Mouse (Mus musculus) layer of hippocampus, adult 9-11 months (tissue): Measurements from ENCODE around the gene Vmn1r85.
"Not testable (repeated sequence)": the region's sequence is repeated elsewhere in the genome, so short reads cannot be mapped to it uniquely, and the experiment has no call there.

Experiments used
- DNase-seq: peaks from one replicate; pipeline ENCODE4 v3.0.0; 2022

Vmn1r85 gene

GRCm38 (mm10) chr7:13095073-13095472, at the start of gene Vmn1r85:
Gene Vmn1r85, minus strand, starts transcription at chr7:13095173.
- DNase-seq, result no peak

- DNase-seq, result no peak
Measured at GRCm38 (mm10) chr7:13140057-13140456, 45.1 kb upstream of the Vmn1r85 start, which contains the start of gene Vmn1r87. Gene Vmn1r87, minus strand, starts transcription at chr7:13140157.

GRCm38 (mm10) chr7:13137340-13137739, 42.4 kb upstream of the Vmn1r85 start:
- DNase-seq, result no peak

GRCm38 (mm10) chr7:13131856-13132255, 36.9 kb upstream of the Vmn1r85 start:
- no peak for DNase-seq

GRCm38 (mm10) chr7:13123554-13124153, 28.7 kb upstream of the Vmn1r85 start:
- DNase-seq, result not testable (repeated sequence)

- no peak for DNase-seq
Measured at GRCm38 (mm10) chr7:13119817-13120216, 24.8 kb upstream of the Vmn1r85 start, which contains the start of gene Vmn1r86. Gene Vmn1r86, minus strand, starts transcription at chr7:13119917.

GRCm38 (mm10) chr7:13072293-13072692, 22.7 kb downstream of the Vmn1r85 start:
- DNase-seq, result no peak

GRCm38 (mm10) chr7:13063399-13063798, 31.6 kb downstream of the Vmn1r85 start:
- DNase-seq, result not testable (repeated sequence)

GRCm38 (mm10) chr7:13059536-13059935, 35.4 kb downstream of the Vmn1r85 start:
- DNase-seq, result no peak

- DNase-seq, result no peak
Measured at GRCm38 (mm10) chr7:13056913-13057700, 37.9 kb downstream of the Vmn1r85 start.

GRCm38 (mm10) chr7:13054287-13055010, 40.5 kb downstream of the Vmn1r85 start, which contains the start of gene Mzf1:
Gene Mzf1, minus strand, starts transcription at chr7:13054764.
- peak; percentile 98 for DNase-seq

- DNase-seq, result no peak
Measured at GRCm38 (mm10) chr7:13053961-13054286, 41.0 kb downstream of the Vmn1r85 start.

GRCm38 (mm10) chr7:13053501-13053900, 41.5 kb downstream of the Vmn1r85 start:
- no peak for DNase-seq

- no peak for DNase-seq
Measured at GRCm38 (mm10) chr7:13053001-13053400, 42.0 kb downstream of the Vmn1r85 start.

GRCm38 (mm10) chr7:13046084-13046483, 48.9 kb downstream of the Vmn1r85 start:
- peak; percentile 37 for DNase-seq

GRCm38 (mm10) chr7:13044254-13044625, 50.7 kb downstream of the Vmn1r85 start:
- peak; percentile 11 for DNase-seq

- DNase-seq, result peak; percentile 42
Measured at GRCm38 (mm10) chr7:13043445-13044253, 51.3 kb downstream of the Vmn1r85 start.

GRCm38 (mm10) chr7:13043120-13043444, 51.9 kb downstream of the Vmn1r85 start:
- no peak for DNase-seq

GRCm38 (mm10) chr7:13042511-13042910, 52.5 kb downstream of the Vmn1r85 start:
- no peak for DNase-seq

- no peak for DNase-seq
Measured at GRCm38 (mm10) chr7:13041256-13041655, 53.7 kb downstream of the Vmn1r85 start.

- DNase-seq, result no peak
Measured at GRCm38 (mm10) chr7:13039181-13039580, 55.8 kb downstream of the Vmn1r85 start.

GRCm38 (mm10) chr7:13038621-13039169, 56.3 kb downstream of the Vmn1r85 start:
- DNase-seq, result no peak
